Mouse (Mus musculus) urinary bladder, adult 18-20 months (tissue): ENCODE results near the gene Lrrc3c.

Experiments used
- DNase-seq, 2 experiments: peaks; one replicate each; pipeline ENCODE4 v3.0.0; 2022; ENCODE audit warnings: low spot score in 2 of 2, mixed read lengths in 2 of 2

The Lrrc3c gene

DNA sequence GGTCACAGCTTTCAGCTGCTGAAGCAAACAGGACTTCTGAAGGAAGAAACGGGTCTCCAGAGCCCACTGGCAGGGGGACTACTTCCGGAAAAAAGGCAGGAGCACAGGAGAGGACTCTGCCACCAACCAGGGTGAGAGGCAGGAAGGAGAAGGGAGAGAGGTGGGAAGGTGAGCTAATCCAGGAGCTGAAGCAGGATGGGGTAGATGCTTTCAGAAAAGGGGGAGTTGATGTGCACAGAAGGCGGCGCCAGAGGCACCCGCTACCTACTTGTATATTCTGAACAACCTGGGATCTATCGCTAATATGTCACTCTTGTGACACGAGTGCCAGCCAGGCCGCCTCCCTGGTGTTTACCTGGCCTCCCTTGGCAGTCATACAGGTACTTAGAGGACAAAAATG lies at the start of gene Lrrc3c:
Lrrc3c (plus strand) TSS at position 301 of the 400 bp plus-strand sequence.
- no peak for DNase-seq

DNA sequence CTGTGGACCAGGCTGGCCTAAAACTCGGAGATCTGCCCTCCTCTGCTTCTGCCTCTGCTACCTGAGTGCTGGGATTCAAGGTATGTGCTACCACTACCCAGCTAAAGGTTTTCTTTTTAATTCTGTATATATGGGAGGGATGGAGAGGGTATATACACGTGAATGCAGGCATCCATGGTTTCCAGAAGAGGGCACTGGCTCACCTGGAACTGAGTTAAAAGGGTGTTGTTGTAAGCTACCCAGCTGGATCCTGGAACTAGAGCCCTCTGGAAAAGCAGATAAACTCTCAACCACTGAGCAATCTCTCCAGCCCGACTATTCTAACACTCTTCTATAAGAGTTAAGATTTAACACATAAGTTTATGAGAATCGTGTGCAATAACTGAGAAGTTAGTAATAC lies 48.7 kb upstream of the Lrrc3c start:
- no peak for DNase-seq

DNA sequence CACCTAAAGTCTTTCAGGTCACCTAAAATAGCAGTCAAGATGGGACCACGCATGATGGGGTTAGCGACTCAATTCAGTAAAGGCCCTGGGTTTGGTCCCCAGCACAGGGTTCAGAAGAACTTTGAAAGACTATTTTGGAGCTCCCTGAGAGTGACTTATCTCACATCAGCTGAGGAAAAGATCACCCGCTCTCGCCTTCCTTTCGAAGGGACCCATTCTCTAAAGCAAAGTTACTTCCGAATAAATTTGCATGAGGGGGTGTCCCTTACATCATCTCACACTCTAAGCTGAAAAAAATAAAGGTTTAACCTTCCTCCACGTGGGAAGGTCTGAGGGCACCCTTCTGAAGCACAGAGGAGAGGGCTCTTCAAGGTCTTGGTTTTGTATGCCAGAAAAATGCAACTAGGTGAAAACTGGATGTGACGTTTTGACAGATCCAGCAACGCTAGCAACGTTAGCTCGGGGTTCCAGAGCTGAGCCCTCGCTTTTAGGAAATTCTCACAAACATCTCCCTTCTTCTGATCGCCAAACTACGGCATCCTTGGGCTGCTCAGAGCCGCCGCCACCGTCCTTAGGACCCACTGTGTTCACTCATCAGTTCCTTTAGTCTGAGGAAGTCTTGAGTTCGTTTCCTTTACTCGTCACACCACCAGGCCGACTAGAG lies 47.6 kb upstream of the Lrrc3c start:
- no peak for DNase-seq

GRCm38 (mm10) chr11:98550975-98551828 lies 46.9 kb upstream of the Lrrc3c start, which contains the start of gene Zpbp2:
Gene Zpbp2 (plus strand): TSS chr11:98551097.
- DNase-seq, result peak; percentile 81 to 91

- no peak for DNase-seq
Measured at GRCm38 (mm10) chr11:98553966-98554365, 44.1 kb upstream of the Lrrc3c start.

DNA sequence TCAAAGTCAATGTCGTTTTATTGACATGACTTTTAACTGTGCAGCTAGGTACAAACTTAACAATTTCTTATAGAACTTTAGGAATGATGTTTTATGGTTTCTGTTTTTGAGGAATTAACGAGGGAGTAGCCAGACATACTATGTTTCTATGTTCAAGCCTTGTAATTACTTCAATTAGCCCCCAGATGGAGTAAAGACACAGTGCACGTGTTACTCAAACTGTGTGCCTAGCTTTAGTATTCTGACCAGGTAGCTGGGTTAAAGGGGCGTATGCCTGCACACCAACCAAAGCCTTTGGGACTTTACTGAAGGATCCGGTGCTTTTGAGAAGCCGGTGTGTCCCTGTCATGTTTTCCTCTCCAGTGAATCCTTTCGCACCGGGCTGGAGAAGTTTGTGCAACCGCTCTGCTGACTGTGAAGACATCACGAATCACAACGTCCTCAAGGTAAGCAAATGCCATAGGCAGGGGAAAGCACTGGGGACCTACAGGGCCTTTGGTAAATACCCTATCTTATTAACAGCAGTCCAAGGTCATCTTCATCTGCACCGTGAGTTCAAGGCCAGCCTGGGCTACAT lies 42.9 kb upstream of the Lrrc3c start:
- no peak for DNase-seq

DNA sequence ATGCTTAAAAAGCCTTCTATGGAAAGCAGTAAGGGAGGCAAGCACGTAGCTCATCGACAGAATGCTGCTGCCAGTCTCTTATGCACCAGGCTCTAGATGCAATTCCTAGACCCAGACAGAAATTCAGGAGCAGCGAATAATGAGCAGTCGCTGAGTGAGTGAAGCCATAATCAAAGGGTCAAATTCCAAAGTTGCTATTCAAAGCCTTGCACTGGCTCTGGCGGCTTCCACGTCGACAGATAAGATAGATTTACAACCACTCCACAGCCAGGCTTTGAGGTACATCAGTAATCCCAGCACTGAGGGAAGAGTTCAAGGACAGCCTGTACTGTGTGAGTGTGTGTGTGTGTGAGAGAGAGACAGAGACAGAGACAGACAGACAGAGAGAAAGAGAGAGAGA lies 37.1 kb upstream of the Lrrc3c start:
- DNase-seq, result no peak

- DNase-seq, result no peak
Measured at GRCm38 (mm10) chr11:98563025-98563424, 35.1 kb upstream of the Lrrc3c start.

- no peak for DNase-seq
Measured at GRCm38 (mm10) chr11:98563921-98564414, 34.1 kb upstream of the Lrrc3c start.

- DNase-seq, result no peak
Measured at GRCm38 (mm10) chr11:98568326-98568725, 29.8 kb upstream of the Lrrc3c start.

GRCm38 (mm10) chr11:98569461-98569860 lies 28.6 kb upstream of the Lrrc3c start:
- no peak for DNase-seq

DNA sequence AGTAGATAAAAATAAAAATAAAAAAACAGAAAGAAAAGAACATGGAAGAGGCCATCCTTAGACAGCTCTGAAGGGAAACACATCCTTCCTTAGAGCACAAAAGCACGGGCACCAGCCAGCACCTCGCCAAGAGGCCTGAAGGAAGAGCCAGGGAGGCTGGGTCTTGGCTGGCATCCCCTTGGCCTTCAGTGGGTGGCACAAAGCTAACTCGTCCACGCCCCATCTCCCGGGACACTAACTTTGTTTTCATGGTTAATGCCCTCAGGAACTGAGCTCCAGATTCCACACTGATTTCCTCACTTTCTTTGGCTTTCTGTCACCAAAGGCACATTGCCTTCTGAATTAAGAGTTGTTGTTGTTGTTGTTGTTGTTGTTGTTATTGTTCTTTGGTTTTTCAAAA lies 20.3 kb upstream of the Lrrc3c start:
- no peak for DNase-seq

DNA sequence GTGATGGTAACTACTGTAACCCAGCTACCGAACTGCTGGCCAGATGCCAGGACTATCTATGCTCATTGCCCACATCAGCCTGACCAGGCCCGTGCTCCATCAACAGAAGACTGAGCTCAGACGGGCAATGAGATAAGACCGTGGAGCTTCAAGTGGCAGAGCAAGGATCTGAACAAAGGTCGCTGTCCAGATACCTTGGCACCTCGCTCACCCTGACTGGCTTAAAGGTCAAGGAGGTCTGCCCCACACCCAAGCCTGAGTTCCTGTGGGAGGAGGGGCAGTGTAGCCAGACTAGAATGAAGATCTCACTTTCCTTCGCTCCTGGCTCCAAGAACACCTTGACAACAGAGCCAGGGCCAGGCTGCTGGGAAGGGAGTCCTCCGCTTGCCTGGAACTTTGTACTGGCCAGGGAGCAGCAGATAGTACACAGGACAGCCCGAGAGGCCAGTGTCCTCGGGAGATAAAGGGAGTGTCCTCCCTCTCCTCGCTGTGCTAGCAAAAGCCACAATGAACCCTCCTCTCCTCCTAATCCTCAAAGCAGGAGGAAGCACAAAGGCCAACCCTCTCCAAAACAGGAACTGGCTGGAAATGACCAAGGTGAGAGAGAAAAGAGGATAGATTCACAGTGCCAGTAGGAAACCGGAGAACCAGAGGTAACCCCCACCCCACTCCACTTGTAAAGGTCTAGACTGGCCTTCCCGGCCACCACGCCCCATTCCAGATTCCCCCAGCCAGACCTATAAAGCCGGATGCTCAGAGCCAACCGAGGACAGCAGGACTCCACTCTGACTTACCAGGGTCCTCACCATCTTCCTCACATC lies 17.6 kb upstream of the Lrrc3c start:
- DNase-seq, result no peak

DNA sequence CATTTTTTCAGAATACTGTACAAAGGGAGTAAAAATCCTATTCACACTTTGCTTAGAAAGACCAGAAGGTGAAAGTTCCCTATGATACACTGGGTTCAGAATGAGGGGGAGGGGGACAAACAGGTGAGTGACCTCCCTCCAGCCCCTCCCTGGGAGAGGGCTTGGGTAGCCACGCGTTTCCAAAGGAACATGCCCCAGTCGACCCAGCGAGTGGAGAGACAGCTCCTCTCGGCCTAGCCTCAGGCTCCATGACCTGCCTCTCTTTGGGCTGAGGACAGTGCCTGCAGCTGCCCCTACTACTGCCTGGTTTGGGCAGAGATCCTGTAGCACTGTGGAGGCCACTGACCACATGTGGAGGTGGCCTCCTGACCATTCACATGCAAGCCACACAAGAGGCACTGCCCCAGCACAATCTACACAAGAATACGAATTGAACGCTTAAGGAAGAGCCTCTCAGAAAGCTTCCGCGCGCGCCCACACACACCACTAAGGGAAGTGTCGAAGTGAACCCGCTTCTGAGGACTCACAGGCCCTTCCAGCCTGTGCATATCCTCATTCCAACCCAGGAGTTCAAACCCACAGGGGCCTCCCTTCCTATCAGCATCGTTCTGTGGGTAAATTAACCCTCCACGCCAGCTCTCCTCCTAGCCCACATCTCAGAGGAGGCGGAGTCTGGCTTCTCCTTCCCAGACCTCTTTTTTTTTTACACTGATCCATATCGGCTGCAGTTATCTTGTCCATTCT lies 16.6 kb upstream of the Lrrc3c start:
- DNase-seq, result no peak

DNA sequence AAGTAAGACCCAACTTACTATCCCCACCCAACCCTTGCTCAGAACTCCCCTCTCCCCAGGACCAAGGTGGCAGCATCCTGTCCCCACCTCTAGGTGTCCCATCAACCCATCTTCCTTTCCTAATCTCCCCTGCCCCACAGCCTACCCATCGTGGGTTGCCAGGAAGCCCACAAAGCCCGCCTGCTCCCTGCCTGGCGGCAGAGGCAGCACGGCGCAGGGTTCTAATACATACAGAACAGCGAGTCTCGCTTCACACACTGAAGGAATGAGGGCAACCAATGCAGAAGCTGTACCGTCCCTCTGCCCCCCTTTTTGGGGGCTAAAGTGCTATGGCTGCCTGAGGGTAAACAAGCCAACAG lies 16.1 kb upstream of the Lrrc3c start:
- DNase-seq, result no peak

DNA sequence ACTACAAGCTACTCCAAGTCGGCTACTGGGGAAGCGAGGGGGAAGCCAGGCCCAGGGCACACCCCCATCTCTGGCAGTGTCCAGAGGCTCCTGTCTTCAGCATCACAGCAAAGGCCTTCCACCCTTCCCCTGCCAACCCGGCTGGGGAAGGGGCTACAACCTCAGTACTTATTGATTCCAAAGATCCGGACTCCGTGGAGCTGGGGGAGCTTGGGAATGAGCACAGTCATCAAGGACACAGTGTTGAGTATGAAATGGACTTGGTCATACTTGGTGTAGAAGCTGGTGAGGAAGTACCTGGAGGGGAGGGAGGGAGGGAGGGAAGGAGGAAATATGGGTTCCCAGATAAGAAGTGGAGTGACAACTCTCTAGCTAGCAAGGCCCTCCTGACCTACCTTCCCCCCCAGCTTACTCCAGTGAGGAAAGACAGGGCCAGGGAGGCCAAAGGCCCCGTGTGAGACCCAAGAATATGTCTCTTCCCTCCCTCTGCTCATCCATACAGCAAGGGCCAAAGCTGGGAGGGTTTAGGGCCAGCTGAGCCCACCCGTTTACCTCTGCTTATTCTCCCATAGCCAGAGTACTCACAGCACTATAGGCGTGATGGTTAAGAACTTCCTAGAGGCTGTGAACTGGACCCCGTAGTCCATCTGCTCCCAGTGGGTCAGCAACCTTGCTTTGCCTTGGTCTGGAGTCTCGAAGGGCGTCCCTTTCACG lies 15.4 kb upstream of the Lrrc3c start:
- DNase-seq, result no peak

DNA sequence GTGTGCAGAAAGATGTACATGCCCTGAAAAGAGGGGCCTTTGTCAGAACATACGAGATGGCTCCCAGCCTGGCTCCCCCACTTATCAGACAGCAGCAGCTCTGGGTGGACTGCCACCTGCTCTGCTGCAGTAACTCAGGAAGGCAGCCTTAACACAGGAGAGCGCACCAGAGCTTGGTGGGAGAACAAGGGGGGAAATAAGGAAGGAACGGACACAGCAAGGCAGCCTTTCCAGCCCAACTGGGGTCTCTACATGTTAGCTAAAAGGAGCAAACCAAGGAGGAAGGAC lies 14.9 kb upstream of the Lrrc3c start:
- DNase-seq, result no peak

- DNase-seq, result no peak
Measured at GRCm38 (mm10) chr11:98583571-98583970, 14.5 kb upstream of the Lrrc3c start.

DNA sequence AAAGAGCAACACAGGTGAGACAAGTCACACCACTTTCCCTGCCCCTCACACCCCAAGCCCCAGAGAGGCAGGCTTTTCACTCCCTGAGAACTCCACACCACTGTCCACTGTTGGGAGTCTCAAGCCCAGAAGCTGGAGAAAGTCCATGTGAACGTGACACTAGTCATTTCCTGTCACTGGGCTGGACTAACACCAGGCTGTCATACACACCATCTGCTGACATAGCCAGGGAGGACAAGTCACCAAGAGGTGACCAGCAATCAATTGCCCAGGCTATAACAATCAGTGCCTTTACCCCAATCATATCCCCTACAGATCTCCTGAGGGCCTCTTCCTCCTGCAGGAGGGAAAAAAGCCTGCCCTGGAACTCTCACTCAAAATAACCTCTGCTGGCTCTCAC lies 13.9 kb upstream of the Lrrc3c start:
- DNase-seq, result no peak

DNA sequence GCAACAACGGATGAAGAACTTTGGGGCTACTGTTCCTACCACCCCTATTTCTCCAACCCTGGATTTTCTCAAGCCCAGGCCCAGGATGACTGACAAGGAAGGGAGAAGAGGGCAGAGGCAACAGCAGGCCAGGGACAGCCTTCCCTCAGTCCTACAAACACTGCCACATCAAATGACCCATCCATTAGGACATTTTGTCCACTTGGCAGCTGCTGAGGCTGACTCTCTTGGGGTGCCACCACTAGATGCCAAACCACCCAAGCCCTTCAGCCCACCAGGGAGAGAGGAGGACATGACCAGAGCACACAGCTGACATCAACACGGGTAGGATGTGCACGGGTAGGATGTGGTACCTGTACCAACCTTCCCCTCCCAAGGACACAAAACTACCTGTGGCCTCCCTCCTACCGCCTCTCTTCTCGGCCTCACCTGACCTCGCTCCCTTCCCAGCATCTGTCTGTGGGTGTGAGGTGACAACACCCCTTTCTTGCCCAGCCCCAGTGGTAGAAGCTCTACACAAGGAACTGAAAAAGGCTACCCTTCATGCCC lies 13.4 kb upstream of the Lrrc3c start:
- no peak for DNase-seq
